Mouse (Mus musculus): Measurements from ENCODE around the gene Fcrl6.

- no peak for TF ChIP-seq GATA1 (IDR thresholded peaks at IDR 0.05; ENCODE audit: borderline replicate concordance, low read length)
- no peak for TF ChIP-seq FLI1 (IDR thresholded peaks at IDR 0.05; ENCODE audit: low read length)
Observed at GRCm38 (mm10) chr1:172623599-172623998, 21.2 kb upstream of the Fcrl6 start.

Measured in megakaryocyte, embryonic 14.5 days (primary cell).